Mouse (Mus musculus) regulatory T cell (primary cell): ENCODE measurements around the gene Zkscan3.
"Not testable (repeated sequence)": the region's sequence is repeated elsewhere in the genome, so short reads cannot be mapped to it uniquely, and the experiment has no call there.

ENCODE experiments used
- in situ Hi-C: fragments of 300-600 bp; cut with MboI, MseI; formaldehyde crosslinking; loops from one replicate; pipeline ENCODE4 v1.15.1; 2025; ENCODE audit warnings: high pct_unique_total_duplicates

Zkscan3 gene

GRCm38 (mm10) chr13:21397486-21397885, 5.1 kb downstream of the Zkscan3 start:
- in situ Hi-C loops, result no loop called here

GRCm38 (mm10) chr13:21396048-21396447, 6.5 kb downstream of the Zkscan3 start:
- in situ Hi-C loops, result not testable (repeated sequence)

DNA sequence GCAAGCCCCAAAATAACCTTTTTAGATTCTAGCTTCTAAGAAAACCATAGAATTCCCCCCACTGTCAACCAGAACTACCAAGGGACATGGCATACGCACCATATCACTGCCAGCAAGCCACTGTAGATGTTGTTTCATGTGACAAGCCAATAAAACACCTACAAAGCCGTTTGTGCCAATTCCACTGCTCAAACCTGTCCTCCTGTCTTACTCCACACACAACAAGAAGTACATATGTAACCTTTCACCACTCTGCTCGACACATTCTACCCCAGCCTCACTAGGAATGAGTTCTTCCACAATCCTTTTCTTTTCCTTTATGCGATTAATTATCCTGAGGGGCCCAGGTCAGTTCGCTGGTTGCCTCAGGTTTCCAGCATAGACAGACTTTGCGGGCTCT, 6.9 kb downstream of the Zkscan3 start:
- in situ Hi-C loops, result no loop called here

DNA sequence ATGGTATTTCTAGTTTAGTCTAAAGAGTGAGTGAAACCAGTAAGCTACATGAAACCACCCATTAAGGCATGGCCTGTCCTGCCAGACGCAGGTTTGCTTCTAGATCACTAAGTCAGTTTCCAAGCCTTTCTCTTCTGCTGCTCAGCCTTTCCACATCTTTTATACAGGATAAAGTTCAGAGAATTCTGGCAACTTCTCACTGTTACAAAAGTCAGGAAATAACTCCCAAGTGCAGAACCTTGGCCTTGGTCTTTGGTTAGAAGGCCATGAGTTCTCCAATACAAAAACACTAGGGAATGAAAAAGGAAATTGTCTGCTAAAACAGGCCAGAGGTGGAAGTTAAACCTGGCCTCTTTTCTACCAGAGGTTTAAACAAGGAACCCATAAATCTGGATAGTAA, 7.3 kb downstream of the Zkscan3 start:
- in situ Hi-C loops, result no loop called here

GRCm38 (mm10) chr13:21377773-21378172, 24.8 kb downstream of the Zkscan3 start:
- in situ Hi-C loops, result no loop called here

DNA sequence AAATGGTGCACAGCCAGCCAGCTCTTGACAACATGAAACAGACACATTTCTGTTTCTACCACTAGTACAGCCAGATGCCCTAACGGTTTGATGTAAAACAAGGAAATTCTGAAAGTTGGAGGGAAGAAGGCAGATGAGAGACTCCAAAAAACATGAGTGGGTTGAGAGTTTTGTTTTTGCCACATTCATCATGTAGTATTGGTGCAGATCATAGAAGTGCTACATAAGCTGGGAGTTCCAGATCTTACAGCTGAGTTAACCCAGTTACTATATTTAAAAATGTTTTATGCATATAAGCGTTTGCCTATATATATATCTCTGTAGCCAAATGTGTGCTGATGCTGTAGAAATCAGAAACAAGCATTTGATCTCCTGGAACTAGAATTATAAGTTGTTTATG, 29.9 kb downstream of the Zkscan3 start:
- in situ Hi-C loops, result no loop called here

GRCm38 (mm10) chr13:21366635-21367034, 35.9 kb downstream of the Zkscan3 start:
- in situ Hi-C loops, result no loop called here

DNA sequence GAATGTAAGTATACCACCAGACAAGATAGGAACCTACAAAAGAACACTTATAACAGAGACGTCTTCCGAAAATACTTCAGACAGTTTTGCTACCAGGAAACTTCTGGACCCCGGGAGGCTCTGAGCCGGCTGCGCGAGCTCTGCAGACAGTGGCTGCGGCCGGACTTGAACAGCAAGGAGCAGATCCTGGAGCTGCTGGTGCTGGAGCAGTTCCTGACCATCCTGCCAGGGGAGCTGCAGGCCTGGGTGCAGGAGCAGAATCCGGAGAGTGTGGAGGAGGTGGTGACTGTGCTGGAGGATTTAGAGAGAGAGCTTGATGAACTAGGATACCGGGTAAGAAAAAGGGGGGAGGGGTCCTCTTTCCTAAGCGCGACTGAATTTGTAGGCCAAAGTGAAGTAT, 38.8 kb downstream of the Zkscan3 start:
- in situ Hi-C loops, result no loop called here

GRCm38 (mm10) chr13:21362621-21363248, 39.8 kb downstream of the Zkscan3 start, which contains the start of gene Zscan12:
TSS of gene Zscan12 (plus strand) at chr13:21362820.
- in situ Hi-C loops, result no loop called here

DNA sequence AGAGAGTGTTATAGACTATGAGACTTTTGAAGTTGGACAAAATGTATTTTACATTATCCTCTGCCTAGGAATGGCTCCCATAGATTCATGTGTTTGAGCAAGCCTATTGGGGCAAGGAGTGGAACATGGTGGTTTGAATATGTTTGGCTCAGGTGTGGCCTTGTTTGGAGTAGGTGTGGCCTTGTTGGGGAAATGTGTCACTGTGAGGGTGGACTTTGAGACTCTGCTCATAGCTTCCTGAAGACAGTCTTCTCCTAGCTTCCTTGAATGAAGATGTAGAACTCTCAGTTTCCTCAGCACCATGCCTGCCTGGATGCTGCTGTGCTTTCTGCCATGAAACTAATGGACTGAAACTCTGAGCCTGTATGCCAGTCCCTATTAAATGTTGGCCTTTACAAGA, 52.0 kb downstream of the Zkscan3 start:
- in situ Hi-C loops, result no loop called here

DNA sequence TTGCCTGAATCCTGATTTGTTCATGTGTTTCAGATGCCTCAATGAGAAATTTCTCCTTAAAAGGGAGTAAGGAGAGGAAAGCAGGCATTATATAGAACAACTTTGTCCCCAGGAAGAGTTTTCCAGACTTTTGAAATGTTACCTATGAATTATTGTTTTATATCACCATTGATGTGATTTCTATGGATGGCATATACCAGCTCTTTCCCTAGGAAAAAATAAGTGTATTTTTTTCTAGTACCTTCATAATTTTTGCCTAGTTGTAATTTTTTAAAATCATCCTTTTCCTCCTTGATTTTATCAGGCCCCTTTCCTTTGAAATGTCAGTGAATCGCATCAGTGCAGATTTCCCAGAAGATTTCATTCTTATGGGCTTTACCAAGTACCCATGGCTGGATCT, 55.9 kb downstream of the Zkscan3 start, which contains the start of gene Olfr1367:
Olfr1367 (plus strand) TSS at position 301 of the 400 bp plus-strand sequence.
- in situ Hi-C loops, result loop anchor here (25.0 kb wide), 1 partner anchor 509 kb away; no protein-coding TSS in a partner anchor
